Mouse (Mus musculus): ENCODE results near the gene Thop1. TPM values are rescaled to one million over a fixed set of nuclear protein-coding genes. Genes with fewer than 3 reads are reported as not detected.
"Not testable (repeated sequence)": the region's sequence is repeated elsewhere in the genome, so short reads cannot be mapped to it uniquely, and the experiment has no call there.

Thop1 gene
- total RNA-seq, 2 experiments from 2014 or later, result 51.5 to 56.6 TPM

DNA sequence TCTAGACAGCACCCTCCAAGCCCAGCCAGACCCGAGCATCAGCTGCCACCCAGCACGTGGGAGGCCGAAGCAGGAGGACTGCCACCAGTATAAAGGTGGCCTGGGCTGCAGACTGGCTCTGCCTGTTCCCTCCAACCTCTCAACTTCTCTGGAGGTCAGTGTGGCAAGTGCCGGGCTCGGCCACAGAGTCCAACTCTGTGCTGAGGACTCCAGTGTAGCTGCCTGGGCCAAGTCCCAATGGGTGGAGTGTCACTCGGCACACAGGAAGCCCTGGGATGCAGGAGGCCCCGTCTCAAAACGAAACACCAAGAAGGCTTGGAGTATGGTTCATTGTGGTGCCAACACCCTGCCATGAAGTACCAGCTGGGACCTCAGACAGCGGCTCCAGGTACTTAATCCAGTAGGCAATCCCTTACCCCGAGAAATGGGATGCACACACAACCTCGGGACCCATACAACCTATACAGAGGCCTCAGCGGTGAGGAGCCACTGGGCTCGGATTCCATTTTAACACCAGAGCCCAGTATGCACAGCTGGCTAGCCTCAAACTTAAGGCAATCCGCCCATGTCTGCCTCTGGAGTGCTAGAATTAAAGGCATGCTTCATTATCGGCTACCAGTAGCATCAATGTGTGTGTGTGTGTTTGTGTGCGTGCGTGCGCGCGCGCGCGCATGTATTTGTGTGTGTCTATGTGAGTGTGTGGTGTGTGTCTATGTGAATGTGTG is 12.3 kb upstream of the Thop1 start:
- peak; percentile 33 to 51 for DNase-seq

DNA sequence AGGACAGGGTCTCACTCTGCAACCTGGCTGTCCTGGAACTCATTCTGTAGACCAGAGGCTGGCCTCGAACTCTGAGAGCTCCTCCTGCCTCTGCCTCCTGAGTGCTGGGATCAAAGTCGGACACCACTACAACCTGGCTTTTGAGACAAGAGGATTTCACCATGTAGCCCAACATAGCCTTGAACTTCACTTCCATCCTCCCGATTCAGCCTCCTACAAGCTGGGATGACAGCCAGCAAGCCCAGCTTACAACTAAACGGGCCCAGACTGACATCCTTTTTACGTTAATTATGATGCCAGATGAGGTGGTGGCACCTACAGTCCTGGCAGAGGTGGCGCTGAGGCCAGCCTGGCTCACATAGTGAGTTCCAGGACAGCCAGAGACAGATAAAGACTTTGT is 10.9 kb upstream of the Thop1 start:
- DNase-seq, result peak in 1 of 2 experiments; percentile 40

DNA sequence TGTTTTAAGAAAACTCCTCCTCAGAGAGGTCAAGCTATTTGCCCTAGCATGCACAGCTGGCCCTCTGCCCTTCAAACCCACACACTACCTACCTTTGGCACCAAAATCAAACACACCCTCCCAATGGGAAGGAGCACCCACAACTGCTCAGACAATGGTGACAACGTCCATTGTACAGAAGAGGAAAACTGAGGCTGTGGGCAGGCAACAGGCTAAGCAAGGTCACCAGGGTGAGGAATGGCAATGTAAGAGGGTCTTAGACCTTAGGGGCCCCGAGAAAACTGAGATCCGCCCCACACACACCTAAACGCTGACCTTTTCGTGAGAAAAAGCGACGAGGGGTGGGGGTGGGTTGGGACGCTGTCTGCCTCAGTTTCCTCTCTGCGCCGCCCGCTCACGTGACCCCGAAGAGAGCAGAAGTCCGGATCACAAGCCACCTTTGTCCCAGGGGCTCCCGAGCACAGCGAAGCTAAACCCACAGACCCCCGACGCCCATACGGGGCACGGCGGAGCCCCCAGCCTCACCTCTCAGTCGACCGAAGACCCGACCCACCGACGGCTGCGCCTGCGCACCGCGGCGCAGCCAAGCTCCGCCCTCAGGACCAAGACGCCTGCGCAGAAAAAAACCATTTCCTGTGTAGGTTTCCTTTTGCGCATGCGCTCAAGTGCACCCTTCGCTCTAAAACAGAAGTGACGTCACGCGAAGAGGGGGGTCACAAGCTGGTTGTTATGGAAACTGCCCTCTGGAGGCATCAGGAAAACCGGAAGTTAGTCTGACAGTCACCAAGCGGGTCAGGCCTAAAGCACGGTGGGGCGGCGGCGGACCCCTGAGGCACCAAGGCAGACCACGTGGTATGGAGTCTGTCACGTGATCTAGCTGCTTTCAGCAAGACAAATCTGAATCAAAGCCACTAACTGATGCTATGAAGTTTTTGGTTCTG is 10.0 kb upstream of the Thop1 start, which contains the start of gene Sgta:
Sgta (minus strand) TSS at position 579 of the 941 bp plus-strand sequence.
- peak; percentile 98 for DNase-seq

DNA sequence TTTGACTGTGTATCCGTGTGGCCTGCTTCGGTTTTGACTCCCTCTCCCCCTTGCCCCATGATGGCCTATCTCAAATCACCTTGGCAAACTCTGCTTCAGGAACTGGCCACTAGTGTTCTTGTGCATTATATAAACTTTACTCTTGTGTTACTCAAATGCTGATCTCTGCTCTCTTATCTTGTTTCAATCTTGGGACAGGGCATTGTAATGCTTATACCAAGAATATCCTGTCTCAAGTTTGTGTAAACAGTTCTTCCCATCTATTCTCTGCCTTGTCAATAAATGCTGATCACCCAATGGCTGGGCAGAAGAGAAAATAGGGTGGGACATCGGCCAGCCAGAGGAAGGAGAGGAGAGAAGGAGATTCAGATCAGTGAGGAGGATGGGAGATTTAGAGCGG is 7.1 kb upstream of the Thop1 start:
- no peak for DNase-seq

DNA sequence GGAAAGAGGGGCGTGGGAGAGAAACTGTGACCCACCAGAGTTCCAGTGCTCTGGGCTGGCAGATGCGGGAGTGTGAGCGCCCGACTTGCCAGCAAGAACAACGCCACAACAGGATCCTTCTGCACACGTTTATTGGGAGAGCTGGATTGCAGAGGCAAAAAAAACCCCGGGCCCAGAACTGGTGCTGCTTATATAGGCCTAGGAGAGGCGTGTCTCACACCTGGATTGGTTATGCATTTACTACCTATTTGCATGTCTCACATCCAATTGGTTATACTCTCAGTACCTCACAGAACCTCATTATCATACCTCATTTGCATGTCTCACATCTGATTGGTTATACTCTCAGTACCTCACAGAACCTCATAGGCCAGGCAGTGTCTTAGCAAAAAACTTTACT is 5.3 kb upstream of the Thop1 start:
- not testable (repeated sequence) for DNase-seq

DNA sequence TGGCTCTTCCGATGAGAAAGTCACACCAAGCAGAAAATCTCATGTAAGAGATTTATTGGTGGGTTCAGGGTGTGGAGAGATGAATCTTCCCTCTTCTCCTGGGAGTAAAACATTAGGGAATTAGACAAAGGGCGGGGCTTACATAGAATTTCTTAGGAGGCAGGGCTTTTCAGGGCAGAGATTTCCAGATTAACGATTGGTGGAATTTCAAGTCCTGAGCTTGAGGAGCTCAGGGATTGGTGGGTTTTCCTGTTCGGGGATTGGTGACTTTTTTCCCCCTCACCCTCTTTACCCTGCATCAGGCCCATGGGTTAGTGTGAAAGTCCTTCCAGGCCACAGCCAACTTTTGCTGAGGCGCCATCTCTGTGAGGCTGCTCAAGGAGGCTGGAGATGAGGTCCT is 1.1 kb upstream of the Thop1 start:
- DNase-seq, result no peak

DNA sequence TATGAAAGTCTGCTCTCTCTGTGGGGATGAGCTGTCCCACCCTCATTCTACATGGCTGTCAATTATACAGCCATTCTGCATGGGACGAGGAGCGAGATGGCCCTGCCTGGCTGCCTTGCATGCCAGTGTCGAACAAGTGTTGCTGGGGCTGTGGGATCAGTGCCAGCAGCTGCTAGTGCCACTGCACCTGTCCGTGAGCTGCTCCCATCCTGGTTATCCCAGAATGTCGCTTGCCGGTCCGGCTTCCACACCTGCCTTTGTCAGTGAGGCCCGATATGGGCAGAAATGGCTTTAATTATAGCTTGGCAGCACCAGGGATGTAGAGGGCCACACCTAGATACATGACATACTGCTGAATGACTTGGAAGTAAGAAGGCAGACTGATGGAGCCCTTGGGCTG is 2.5 kb downstream of the Thop1 start:
- no peak for DNase-seq

DNA sequence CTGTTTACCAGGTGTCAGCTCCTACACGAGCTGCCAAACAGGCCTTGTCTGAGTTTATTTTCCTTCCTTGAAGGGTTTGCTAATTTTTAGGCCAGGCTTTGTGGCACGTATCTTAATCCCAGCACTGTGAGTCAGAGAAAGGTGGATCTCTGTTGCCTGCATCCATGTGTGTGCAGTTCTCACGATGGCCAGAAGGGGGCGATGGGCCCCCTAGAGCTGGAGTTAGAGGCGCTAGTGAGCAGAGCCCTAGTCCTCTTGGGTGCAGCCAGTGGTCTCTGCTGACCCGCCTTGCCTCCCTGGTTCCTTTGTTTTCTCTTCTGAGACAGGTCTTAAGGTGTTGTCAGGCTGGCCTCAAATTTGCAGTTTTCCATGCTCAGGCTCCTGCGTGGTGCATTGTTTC is 3.6 kb downstream of the Thop1 start:
- no peak for DNase-seq

DNA sequence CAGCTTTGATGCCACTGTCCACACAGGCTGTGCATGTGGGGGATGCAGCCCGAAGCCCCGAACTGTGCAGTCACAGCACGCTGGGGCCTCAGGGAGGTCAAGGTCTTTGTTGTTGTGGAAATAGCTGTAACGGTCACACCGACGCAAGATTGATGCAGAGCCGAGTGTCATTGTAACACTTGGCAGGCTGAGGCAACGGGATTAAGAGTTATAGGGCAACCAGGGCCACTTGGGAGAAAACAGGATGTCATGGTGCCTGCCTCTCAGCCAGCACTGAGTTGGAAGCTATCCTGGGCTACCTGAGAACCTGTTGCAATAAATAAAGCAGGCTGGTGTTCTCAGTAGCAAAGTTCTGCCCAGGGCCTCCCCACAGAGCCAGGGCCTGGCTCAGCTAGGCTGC is 5.9 kb downstream of the Thop1 start:
- no peak for DNase-seq

DNA sequence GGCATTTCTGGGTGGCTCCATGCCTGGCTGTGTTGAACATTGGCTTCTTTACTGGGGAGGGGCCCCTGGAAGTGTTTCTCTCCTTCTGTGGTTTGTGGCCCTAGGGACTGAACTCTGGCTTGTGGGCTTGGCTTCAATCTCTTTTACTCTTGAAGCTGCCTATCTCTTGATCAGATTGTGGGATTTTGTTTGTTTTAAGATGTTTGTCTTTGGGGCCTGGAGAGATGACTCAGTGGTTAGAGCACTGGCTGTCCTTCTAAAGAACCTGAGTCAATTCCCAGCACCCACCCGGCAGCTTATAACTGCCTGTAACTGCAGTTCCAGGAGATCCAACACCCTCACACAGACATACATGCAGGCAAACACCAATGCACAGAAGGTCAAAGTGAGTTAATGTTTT is 6.5 kb downstream of the Thop1 start:
- no peak for DNase-seq

DNA sequence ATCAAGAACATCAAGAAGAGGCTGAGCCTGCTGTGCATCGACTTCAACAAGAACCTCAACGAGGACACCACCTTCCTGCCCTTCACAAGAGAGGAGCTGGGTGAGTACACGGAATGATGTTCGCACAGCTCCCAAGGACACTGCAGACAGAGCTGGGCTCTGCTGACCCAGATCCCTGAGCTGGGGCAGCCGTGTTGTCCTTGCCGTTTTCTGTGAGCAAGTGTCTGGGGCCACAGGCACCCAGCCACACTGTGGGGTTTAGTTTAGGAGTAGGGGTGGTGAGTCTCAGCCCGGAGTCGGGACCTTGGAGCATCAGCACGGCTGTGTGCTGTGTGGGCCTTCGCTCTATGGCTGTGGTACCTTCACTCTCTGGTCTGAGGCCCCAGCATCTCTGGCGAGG is 8.1 kb downstream of the Thop1 start:
- DNase-seq, result peak; percentile 67 to 74

DNA sequence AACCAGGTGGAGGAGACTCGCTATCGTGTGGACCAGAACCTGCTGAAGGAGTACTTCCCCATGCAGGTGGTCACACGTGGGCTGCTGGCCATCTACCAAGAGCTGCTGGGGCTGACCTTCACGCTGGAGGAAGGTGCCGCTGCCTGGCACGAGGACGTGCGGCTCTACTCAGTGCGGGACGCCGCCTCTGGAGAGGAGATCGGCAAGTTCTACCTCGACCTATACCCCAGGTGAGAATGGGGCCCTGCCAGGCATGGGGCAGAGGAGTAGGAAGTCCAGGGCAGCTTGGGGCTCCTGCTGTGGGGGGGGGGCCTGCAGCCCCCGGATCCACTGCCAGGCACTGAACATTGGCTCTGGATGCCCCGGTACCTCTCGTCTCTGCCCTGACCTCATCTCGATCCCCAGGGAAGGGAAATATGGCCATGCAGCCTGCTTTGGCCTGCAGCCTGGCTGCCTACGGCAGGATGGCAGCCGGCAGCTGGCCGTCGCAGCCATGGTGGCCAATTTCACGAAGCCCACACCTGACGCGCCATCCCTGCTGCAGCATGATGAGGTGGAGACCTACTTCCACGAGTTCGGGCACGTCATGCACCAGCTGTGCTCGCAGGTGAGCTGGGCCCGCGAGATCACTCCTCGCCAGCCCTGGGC is 10.3 kb downstream of the Thop1 start:
- DNase-seq, result no peak

DNA sequence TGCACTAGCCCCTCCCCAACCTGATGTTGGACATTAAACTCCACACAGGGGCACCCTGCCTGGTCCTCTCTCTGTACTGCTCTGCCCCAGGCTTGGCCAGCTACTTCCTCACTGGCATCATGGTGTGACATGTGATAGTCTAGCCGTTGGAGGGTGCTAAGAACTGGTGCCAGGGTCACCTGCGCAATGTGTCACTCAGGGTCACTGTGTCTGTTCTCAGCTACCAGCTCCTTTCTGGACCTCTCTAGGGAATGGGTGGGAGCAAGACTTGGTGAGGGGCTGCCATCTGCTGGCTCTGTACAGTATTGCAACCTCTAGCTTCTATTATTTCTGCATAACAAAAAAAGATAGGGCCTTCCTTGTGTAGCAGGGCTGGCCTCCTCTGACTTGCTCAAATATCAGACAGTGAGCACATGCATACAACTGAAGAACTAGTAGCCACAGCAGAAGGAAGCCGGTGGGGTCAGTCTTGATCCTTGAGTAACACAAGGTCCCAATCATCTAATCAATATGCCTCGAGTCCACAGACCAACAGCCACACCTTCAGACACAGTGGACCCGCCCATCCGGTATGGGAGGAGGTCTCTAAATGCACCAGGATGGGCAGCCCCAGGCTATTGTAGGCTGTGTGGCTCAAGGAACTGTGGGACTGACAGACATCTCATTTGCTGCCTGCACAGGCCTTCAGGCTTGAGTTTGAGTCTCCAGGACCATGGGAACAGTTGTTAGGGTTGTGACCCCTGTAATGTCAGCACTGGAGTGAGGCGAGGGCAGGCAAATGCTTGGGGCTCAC is 12.5 kb downstream of the Thop1 start:
- peak; percentile 72 to 81 for DNase-seq

DNA sequence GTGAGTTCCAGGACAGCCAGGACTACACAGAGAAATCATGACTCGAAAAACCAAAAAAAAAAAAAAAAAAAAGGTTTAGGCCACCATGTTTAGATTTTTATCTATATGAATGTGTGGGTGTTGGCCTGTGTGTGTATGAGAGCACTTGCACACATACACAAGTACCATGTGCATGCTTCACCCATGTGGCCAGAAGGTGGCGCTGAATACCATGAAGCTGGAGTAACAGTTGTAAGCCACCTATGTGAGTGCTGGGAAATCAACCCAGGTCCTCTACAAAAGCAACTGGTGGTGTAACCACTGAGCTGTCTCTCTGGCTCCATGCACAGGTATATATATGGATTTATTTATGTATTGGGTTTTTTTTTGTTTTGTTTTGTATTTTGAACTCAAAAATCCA is 17.2 kb downstream of the Thop1 start:
- DNase-seq, result peak in 1 of 2 experiments; percentile 38

DNA sequence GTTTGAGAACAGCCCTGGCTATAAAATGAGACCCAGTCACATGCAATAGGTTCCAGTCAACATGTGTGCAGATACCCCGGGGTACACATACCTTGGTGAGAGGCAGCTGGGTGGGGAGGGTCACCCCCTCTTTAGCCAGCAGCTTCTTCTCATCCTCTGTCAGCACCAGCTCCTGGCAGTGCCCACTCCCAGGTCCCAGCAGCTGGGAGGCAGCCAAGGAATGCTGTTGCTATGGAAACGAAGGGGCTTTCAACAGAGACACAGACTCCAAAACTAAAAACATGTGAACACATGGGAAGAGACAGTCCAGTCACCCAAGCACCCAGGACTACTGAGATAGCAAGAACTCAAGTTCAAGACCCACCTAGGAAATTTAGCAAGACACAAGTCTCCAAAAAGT is 19.4 kb downstream of the Thop1 start:
- DNase-seq, result no peak

DNA sequence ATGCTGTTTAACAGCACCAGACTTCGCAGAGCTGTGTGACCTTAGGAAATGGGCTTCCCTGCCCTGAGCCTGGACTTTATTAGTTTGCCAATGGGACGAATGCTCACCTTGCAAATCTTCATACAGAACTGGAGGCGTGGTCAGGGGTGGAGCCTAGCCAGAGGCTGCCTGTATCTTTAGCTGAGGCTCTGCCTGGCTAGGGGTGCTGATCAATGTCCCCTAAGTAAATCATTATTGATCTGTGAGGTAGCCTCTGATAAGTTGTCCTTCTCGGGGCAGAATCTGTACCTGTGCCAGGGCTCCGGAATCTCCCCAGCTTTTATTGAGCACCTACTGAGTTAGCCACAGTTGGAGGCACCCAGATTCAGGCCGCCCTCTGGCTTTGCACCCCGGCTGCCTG is 20.8 kb downstream of the Thop1 start:
- no peak for DNase-seq

DNA sequence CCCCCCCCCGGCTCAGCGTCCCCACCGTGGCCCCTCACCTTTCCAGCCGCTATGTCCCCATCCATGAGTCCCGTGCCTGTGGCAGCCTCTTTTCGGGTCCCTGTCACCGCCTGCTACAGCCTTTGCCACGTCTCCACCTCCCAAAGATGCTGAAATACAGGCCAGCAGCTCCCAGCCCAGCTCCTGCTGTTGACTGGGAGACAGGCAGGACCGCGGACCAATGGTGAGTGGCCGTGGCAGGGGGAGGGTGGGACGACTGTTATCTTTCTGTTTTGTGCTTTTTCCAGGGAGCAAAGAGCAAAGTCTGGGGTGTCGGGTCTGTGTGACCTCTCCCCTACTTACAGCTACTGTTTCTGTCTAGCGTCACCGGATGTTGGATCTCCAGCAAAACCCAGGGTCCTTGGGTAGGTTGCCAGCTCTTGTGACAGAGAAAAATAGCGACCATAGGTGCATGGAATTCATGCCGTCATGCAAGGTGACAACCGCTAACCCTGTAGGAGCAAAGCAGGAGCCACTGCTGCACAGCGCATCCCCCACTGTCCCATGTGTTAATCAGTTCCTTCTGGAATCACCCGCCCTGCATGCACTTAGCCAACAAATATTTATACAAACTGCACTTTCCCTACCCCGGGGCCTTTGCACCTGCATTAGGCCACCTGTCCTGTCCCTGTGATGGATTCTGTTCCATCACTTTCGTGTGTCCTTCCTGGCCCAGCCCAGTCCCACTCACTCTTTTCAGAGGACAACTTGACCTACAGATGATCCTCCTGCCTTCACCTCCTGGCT is 22.8 kb downstream of the Thop1 start:
- peak; percentile 77 to 85 for DNase-seq

DNA sequence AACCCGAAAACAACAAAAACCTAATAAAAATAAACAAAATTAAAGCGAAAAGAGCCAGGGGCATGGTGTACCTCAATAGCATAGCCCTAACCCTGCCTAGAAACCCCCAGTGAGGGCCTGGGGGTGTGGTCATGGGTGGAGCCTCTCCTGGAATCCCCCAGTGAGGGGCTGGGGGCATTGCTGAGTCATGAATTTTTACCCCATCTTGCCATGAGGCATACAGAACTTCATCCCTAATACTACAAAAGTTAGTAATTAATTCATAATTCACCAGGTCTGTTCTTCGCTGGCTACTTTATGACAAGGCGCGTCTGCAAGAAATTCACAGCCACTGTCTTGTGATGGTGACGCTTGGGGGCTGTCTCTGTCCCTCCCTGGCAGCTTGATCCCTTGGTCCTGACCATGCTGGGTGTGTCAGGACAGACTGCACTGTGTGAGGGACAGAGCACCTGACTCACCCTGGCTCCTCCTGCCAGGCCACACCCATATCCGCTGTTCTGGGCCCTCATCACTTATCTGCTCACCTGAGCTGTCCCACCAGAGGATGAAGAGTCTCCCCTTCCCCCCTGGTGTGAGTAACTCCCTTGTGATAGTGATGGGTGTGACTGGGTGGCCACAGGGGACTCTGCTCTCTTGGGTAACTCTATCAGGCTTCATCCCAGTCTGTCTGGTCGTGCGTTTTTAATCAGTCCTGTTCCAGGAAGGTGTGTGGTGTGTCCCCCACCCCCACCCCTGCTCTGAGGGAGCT is 25.3 kb downstream of the Thop1 start:
- DNase-seq, result no peak

DNA sequence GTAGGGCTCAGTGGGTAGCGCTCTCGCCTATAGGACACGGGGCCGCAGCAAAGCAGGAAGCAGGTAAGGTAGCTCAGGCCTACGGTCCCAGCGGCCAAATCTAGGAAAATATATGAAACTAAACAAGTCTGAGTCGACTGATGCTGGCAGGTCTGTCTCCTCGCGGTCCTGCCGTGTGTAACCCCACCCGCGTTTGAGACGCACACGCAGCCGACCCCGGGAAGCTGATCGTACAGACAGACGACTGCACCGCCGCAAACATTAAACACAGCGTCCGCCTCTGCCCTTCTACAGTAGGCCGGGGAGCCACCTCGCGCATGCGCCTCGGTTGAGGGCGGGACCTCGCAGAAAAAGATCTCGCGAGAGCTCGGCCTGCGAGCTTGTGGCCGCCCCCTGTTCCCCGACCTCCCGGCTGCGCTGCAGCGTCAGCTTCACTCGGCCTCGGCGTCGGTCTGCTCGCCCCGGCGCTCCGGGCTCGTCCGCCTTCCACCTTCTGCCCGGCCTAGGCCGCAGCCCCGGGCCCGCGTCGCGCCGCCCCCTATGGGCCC is 35.8 kb downstream of the Thop1 start, which contains the start of gene Map2k2:
Map2k2 (plus strand) TSS at position 351 of the 548 bp plus-strand sequence.
- DNase-seq, result peak; percentile 98
